Mouse (Mus musculus) embryonic stem cell, embryonic (primary cell): ENCODE results near the gene Chd1.

ENCODE experiments used
- CTCF ChIA-PET, 4 experiments: fragments of 300-600 bp in 2 of 4; fragments of 350-600 bp in 2 of 4; sonication (Branson Sonifier 250); formaldehyde crosslinking; loops; one replicate each; lab custom pipeline; 2022; ENCODE audit warnings: inconsistent platforms in 2 of 4; lab: Charles Lee
- POLR2A ChIA-PET, 4 experiments: fragments of 300-600 bp in 2 of 4; fragments of 350-600 bp in 2 of 4; sonication (Branson Sonifier 250); formaldehyde crosslinking; loops; one replicate each; lab custom pipeline; 2022; ENCODE audit warnings: antibody characterized with exemption in 4 of 4, inconsistent platforms in 1 of 4; lab: Charles Lee

Gene Chd1

GRCm38 (mm10) chr17:15715013-15715902, 10.5 kb downstream of the Chd1 start:
- POLR2A ChIA-PET = interaction anchor here in 3 of 4 experiments (0.7 to 2.9 kb wide), 18 partner anchors 9 to 1705 kb away, joined by 3 to 14 read pairs (median 4); partner anchors contain the start of genes Chd1 (in 1 of the 3) and Prdm9 (in 1 of the 3)
- CTCF ChIA-PET = interaction anchor here (0.5 to 2.4 kb wide), 19 partner anchors 8 to 186 kb away, joined by 3 to 13 read pairs (median 4); no protein-coding TSS in a partner anchor

GRCm38 (mm10) chr17:15715940-15716339, 11.2 kb downstream of the Chd1 start:
- POLR2A ChIA-PET = interaction anchor here in 3 of 4 experiments (0.7 to 2.9 kb wide), 12 partner anchors 10 to 1705 kb away, joined by 3 to 14 read pairs (median 4); partner anchors contain the start of genes Chd1 (in 1 of the 3) and Prdm9 (in 1 of the 3)
- CTCF ChIA-PET = interaction anchor here (0.6 to 2.4 kb wide), 17 partner anchors 7 to 187 kb away, joined by 3 to 13 read pairs (median 4); no protein-coding TSS in a partner anchor

DNA sequence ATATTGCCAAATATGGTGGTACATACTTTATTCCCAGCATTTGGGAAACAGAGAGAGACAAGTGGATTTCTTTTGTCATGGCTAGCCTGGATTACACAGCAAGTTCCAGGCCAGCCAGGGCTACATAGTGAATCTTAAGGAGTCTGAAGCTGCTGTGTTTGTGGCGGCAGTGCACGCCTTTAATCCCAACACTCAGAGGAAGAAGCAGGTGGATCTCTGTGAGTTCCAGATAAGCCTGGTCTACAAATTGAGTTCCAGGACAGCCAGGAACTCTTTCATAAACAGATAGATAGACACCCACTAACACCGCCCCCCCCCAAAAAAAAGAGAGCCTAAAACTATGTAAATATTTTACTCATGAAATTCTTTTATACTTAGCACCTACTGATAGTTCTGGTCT, 16.1 kb downstream of the Chd1 start:
- ChIA-PET CTCF (no interaction called here), POLR2A (no interaction called here)

DNA sequence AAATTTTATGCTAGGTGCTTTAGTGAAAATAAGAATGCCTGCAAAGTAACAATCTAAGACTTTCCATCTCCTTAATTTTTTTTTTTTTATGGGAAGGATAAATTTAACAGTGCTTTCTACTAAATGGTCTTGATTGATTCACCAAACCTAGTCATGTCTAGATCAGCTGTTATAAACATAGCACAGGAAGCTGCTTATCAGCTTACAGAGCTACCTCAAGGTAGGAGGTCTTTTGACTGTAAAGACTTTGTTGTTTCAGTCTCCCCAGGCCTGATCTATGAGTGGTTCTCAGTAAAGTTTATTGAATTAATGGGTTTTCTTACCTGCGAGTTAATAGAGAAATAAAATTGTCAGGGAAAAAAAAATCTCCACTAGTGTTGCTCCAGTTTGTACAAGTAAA, 18.5 kb downstream of the Chd1 start:
- ChIA-PET CTCF (interaction anchor here (0.5 to 1.7 kb wide), 19 partner anchors 8 to 1707 kb away, joined by 3 to 13 read pairs (median 4); partner anchors contain the start of genes Psmb1 (in 1 of the 4) and Tbp (in 1 of the 4)), POLR2A (interaction anchor here in 3 of 4 experiments (0.6 to 1.5 kb wide), 6 partner anchors 14 to 101 kb away, joined by 3 to 6 read pairs (median 4); no protein-coding TSS in a partner anchor)

- ChIA-PET CTCF (interaction anchor here (0.5 to 1.7 kb wide), 22 partner anchors 9 to 1706 kb away, joined by 3 to 13 read pairs (median 4); partner anchors contain the start of genes Psmb1 (in 1 of the 4) and Tbp (in 1 of the 4)), POLR2A (interaction anchor here in 3 of 4 experiments (0.6 to 1.5 kb wide), 7 partner anchors 21 to 328 kb away, joined by 3 to 6 read pairs (median 3); partner anchors contain the start of gene Fam120b (in 1 of the 3))
Measured at GRCm38 (mm10) chr17:15723866-15724475, 19.2 kb downstream of the Chd1 start.

GRCm38 (mm10) chr17:15731706-15732105, 26.9 kb downstream of the Chd1 start:
- POLR2A ChIA-PET = interaction anchor here in 1 of 4 experiments (0.7 to 3.2 kb wide), 2 partner anchors 15 to 168 kb away, joined by 3 to 12 read pairs; partner anchors contain the start of gene Prdm9
- CTCF ChIA-PET = interaction anchor here in 1 of 4 experiments (1.1 kb wide), 1 partner anchor 16 kb away, joined by 3 read pairs; no protein-coding TSS in a partner anchor

GRCm38 (mm10) chr17:15737346-15737917, 32.7 kb downstream of the Chd1 start:
- ChIA-PET CTCF (interaction anchor here in 1 of 4 experiments (0.6 kb wide), 1 partner anchor 14 kb away, joined by 4 read pairs; no protein-coding TSS in a partner anchor), POLR2A (interaction anchor here in 1 of 4 experiments (0.9 to 2.4 kb wide), 3 partner anchors 10 to 638 kb away, joined by 3 to 12 read pairs (median 4); no protein-coding TSS in a partner anchor)

- ChIA-PET CTCF (no interaction called here), POLR2A (interaction anchor here in 2 of 4 experiments (0.7 to 1.3 kb wide), 4 partner anchors 9 to 163 kb away, joined by 3 to 5 read pairs (median 3); no protein-coding TSS in a partner anchor)
Measured at GRCm38 (mm10) chr17:15741836-15742235, 37.1 kb downstream of the Chd1 start.

GRCm38 (mm10) chr17:15742953-15743352, 38.2 kb downstream of the Chd1 start:
- POLR2A ChIA-PET = interaction anchor here in 2 of 4 experiments (1.0 to 2.0 kb wide), 5 partner anchors 8 to 178 kb away, joined by 3 to 5 read pairs (median 3); partner anchors contain the start of gene Prdm9 (in 1 of the 2)
- CTCF ChIA-PET = interaction anchor here in 1 of 4 experiments (0.6 kb wide), 1 partner anchor 15 kb away, joined by 3 read pairs; no protein-coding TSS in a partner anchor

DNA sequence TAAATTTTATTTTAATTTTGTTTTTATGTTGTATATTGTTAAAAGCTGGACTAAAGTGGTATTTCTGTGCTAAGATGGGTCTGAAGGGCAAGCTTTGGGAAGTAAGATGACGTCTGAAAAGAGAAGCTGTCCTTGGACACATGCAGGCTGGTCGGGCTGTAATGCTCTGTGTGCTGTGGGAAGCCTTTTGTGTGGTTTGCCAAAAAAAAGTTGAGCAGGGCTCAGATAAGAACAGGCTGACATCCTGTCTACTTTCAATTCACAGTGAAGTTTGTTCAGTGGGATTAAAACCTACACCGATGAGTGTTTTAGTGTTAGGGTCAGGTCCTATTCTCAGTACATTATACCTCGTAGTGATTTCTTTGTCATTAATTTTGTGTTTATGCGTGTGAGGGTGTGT, 38.6 kb downstream of the Chd1 start:
- CTCF ChIA-PET = no interaction called here
- POLR2A ChIA-PET = interaction anchor here in 3 of 4 experiments (0.6 to 2.0 kb wide), 5 partner anchors 8 to 1598 kb away, joined by 3 to 5 read pairs (median 3); partner anchors contain the start of gene Prdm9 (in 1 of the 3)

DNA sequence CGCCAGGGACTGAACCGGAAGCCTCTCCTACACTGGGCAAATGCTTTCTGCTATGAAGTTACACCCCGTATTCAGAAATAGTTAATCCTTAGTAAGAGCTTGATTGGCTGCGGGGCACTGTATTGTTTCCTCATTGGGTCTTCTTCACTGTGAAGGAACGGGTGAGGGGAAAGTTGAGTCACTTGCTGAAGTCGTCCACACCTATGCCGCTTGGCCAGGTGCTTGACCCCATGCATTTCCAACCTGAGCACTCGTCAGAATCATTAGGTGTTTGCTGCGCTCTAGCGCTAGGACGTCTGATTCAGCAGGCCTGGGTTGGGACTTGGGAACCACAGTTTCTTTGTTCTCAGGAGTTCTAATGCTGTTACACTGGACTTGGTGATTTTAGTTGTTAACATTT, 41.9 kb downstream of the Chd1 start:
- ChIA-PET POLR2A (interaction anchor here in 2 of 4 experiments (0.8 to 3.2 kb wide), 11 partner anchors 9 to 204 kb away, joined by 3 to 12 read pairs (median 4); partner anchors contain the start of genes Chd1 (in 2 of the 2) and Prdm9 (in 2 of the 2)), CTCF (interaction anchor here in 1 of 4 experiments (2.8 kb wide), 1 partner anchor 32 kb away, joined by 8 read pairs; no protein-coding TSS in a partner anchor)

GRCm38 (mm10) chr17:15748022-15748421, 43.3 kb downstream of the Chd1 start:
- CTCF ChIA-PET = interaction anchor here in 3 of 4 experiments (0.6 to 2.8 kb wide), 4 partner anchors 23 to 82 kb away, joined by 3 to 8 read pairs (median 3); no protein-coding TSS in a partner anchor
- POLR2A ChIA-PET = interaction anchor here in 3 of 4 experiments (0.6 to 3.2 kb wide), 13 partner anchors 8 to 1249 kb away, joined by 3 to 12 read pairs (median 3); partner anchors contain the start of gene Prdm9 (in 1 of the 3)

- POLR2A ChIA-PET = interaction anchor here in 3 of 4 experiments (0.7 to 2.6 kb wide), 6 partner anchors 8 to 75 kb away, joined by 3 to 10 read pairs (median 4); no protein-coding TSS in a partner anchor
- CTCF ChIA-PET = interaction anchor here in 3 of 4 experiments (0.6 to 0.9 kb wide), 7 partner anchors 12 to 224 kb away, joined by 3 to 11 read pairs (median 3); partner anchors contain the start of gene Pdcd2 (in 1 of the 3)
Measured at GRCm38 (mm10) chr17:15751264-15751663, 46.5 kb downstream of the Chd1 start.

GRCm38 (mm10) chr17:15761191-15761590, 56.4 kb downstream of the Chd1 start:
- POLR2A ChIA-PET = interaction anchor here in 2 of 4 experiments (0.7 to 1.6 kb wide), 3 partner anchors 12 to 197 kb away, joined by 3 to 4 read pairs (median 3); partner anchors contain the start of gene Prdm9 (in 1 of the 2)
- CTCF ChIA-PET = no interaction called here

DNA sequence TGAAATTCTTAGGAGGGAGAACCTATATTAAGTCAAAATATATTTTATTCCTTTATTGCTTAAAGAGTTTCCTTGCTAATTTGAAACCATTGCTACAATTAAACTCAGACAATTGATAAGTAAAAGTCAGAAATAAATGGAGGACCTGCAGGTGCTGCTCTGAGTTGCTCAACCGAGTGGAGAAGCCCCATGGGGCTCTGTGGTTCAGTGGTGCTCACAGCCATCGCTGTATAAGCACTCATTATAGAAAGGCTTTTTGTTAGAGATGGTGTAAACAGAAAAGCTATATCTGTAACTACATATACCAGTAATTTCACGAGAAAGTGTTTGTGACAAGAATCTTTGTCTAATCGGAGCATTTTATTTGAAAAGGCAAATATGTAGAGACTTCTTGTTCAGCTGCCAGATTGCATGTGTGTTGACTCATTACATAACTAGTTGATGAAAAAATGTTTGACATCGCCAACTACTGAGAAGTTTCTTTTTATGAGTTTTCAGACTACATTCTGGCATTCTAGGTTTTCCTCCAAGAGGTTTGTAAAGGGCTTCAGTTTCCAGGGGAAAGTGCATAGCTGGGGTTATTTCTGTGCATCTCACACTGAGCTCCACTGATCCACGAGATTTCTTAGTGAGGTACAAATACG, 64.4 kb downstream of the Chd1 start:
- ChIA-PET POLR2A (interaction anchor here in 1 of 4 experiments (1.0 to 1.2 kb wide), 2 partner anchors 19 to 27 kb away, joined by 3 read pairs; no protein-coding TSS in a partner anchor), CTCF (interaction anchor here in 1 of 4 experiments (0.5 kb wide), 1 partner anchor 18 kb away, joined by 11 read pairs; no protein-coding TSS in a partner anchor)

- ChIA-PET CTCF (interaction anchor here in 2 of 4 experiments (0.7 to 1.0 kb wide), 2 partner anchors 50 to 206 kb away, joined by 3 read pairs; no protein-coding TSS in a partner anchor), POLR2A (interaction anchor here in 1 of 4 experiments (1.1 kb wide), 1 partner anchor 13 kb away, joined by 3 read pairs; no protein-coding TSS in a partner anchor)
Measured at GRCm38 (mm10) chr17:15773956-15774355, 69.2 kb downstream of the Chd1 start.
